Mouse (Mus musculus) stomach, postnatal 0 days (tissue): ENCODE measurements around the gene Foxl2. TPM values are rescaled to one million over a fixed set of nuclear protein-coding genes. Genes with fewer than 3 reads are reported as not detected.

Experiments used
- ATAC-seq: fragments of 200-750 bp; cut with Nextera tagmentation; 2 replicates; pipeline ENCODE4 v1.8.0; 2017; ENCODE audit not compliant: low FRiP score, low TSS enrichment
- DNase-seq: peaks from one replicate; pipeline ENCODE4 v3.0.0-alpha.2; 2016; ENCODE audit warnings: low spot score
- H3K27ac ChIP-seq: fragments of 300-500 bp; sonication (generic); replicated peaks from 2 replicates; pipeline ENCODE4 v1.5.1; 2014; ENCODE audit warnings: mild to moderate bottlenecking, control low read depth
- H3K27me3 ChIP-seq: fragments of 300-500 bp; sonication (generic); 2 replicates; pipeline ENCODE4 v1.6.1; 2014; ENCODE audit warnings: low read length; ENCODE audit not compliant: control insufficient read depth, insufficient read depth
- H3K36me3 ChIP-seq: fragments of 300-500 bp; sonication (generic); 2 replicates; pipeline ENCODE4 v1.6.1; 2014; ENCODE audit warnings: low read length, mixed read lengths; ENCODE audit not compliant: control insufficient read depth, insufficient read depth
- H3K4me1 ChIP-seq: fragments of 300-500 bp; sonication (generic); replicated peaks from 2 replicates; pipeline ENCODE4 v1.6.1; 2014; ENCODE audit warnings: antibody characterized with exemption; ENCODE audit not compliant: control insufficient read depth, insufficient read depth
- H3K4me2 ChIP-seq: fragments of 300-500 bp; sonication (generic); replicated peaks from 2 replicates; pipeline ENCODE4 v1.6.1; 2014; ENCODE audit warnings: low read depth, mild to moderate bottlenecking, control low read depth, moderate library complexity
- H3K4me3 ChIP-seq: fragments of 300-500 bp; sonication (generic); 2 replicates; pipeline ENCODE4 v1.5.1; 2014; ENCODE audit warnings: low read depth, low read length, control low read depth
- H3K9ac ChIP-seq: fragments of 300-500 bp; sonication (generic); 2 replicates; pipeline ENCODE4 v1.6.1; 2014; ENCODE audit warnings: mild to moderate bottlenecking, low read length, control low read depth, mixed read lengths
- H3K9me3 ChIP-seq: fragments of 300-500 bp; sonication (generic); 2 replicates; pipeline ENCODE4 v1.6.1; 2016; ENCODE audit warnings: low read length; ENCODE audit not compliant: control insufficient read depth
- CTCF ChIP-seq: IDR thresholded peaks from 2 replicates; pipeline ENCODE4 v1.5.1; 2016; ENCODE audit warnings: antibody characterized with exemption, low read depth, mild to moderate bottlenecking, moderate library complexity
- EP300 ChIP-seq: optimal IDR thresholded peaks from 2 replicates; pipeline ENCODE3; 2016; ENCODE audit warnings: antibody characterized with exemption
- WGBS: fragments of 180-500 bp; shearing (Covaris S2); extraction: QIAGEN DNeasy Blood & Tissue Kit; methylation state at CpG from one replicate; pipeline ENCODE4 v1.1.7; 2014; 5-methylcytosine and 5-hydroxymethylcytosine counted together
- polyA plus RNA-seq: library from polyadenylated mRNA; unstranded; fragments of >200 nt; fragmentation: Nextera tagmentation; extraction: Ambion mirVana; gene quantifications from 2 replicates; pipeline ENCODE4 v1.2.1, GENCODE M21; 2015

Gene Foxl2
- polyA plus RNA-seq, 1 experiment from 2014 or later: not detected

DNA sequence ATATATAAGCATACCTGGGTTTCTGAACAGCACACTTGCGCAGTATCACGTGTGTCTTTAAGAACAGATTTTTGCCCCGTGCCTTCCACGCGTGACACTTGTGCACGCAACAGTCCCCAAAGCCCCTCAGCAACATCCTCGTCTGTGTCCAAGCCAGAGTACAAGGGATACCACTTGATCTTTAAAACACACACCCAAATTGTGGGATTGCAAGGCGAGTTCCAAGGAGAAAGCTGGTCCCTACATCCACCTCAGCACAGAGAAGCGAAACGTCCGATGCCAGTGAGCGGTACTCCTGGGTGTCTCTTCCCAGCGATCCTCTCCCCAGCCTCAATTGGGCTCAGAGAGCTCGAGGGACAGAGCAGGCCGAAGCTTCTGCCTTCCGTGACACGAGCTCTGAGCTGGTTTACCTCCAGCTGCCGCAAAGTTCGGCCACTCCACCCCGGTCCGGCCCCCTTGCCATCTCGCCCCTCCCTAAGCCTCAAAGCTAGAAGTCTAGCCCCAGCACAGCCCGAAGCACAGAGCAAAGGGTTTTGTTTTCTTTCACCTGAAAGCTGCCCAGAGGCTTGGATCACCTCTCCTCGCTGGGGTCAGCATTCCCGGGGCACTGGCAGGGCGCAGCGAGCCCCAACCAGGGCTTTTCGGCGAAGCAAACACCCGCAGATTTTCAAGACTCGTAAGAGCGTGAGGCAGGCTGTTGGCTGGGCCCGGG, 541 bp upstream of the Foxl2 start:
- TF ChIP-seq CTCF: no peak
- TF ChIP-seq EP300: no peak
- no peaks in the 10 kb centered on the region for H3K36me3 ChIP-seq
- peak overlapping the region; percentile 37 for H3K4me3 ChIP-seq
- H3K27me3 ChIP-seq: peaks cover 35% of the 10 kb centered on the region
- no peak for DNase-seq
- H3K9me3 ChIP-seq: no peaks in the 10 kb centered on the region
- no peak overlapping the region for H3K27ac ChIP-seq
- no peak overlapping the region for H3K9ac ChIP-seq
- no peak for ATAC-seq
- WGBS: 3% methylated on average over 33 of the region's 33 CpGs
- H3K4me2 ChIP-seq: peak overlapping the region; percentile 60
- peaks cover 7% of the 10 kb centered on the region for H3K4me1 ChIP-seq

DNA sequence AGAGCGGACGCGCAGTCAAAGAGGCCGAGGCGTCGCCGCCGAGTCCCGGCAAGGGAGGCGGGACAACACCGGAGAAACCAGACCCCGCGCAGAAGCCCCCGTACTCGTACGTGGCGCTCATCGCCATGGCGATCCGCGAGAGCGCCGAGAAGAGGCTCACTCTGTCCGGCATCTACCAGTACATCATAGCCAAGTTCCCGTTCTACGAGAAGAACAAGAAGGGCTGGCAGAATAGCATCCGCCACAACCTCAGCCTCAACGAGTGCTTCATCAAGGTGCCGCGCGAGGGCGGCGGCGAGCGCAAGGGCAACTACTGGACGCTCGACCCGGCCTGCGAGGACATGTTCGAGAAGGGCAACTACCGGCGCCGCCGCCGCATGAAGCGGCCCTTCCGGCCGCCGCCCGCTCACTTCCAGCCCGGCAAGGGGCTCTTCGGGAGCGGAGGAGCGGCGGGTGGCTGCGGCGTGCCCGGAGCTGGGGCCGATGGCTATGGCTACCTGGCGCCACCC, 682 bp downstream of the Foxl2 start:
- no peak for TF ChIP-seq EP300
- TF ChIP-seq CTCF: peak; percentile 42
- peak overlapping the region; percentile 60 for H3K4me2 ChIP-seq
- H3K27ac ChIP-seq: no peak overlapping the region
- peaks cover 7% of the 10 kb centered on the region for H3K4me1 ChIP-seq
- no peak for ATAC-seq
- peak overlapping the region; percentile 37 for H3K4me3 ChIP-seq
- H3K27me3 ChIP-seq: peaks cover 37% of the 10 kb centered on the region
- no peaks in the 10 kb centered on the region for H3K9me3 ChIP-seq
- no peaks in the 10 kb centered on the region for H3K36me3 ChIP-seq
- no peak overlapping the region for H3K9ac ChIP-seq
- under 1% methylated on average over 59 of the region's 60 CpGs for WGBS
- DNase-seq: no peak

DNA sequence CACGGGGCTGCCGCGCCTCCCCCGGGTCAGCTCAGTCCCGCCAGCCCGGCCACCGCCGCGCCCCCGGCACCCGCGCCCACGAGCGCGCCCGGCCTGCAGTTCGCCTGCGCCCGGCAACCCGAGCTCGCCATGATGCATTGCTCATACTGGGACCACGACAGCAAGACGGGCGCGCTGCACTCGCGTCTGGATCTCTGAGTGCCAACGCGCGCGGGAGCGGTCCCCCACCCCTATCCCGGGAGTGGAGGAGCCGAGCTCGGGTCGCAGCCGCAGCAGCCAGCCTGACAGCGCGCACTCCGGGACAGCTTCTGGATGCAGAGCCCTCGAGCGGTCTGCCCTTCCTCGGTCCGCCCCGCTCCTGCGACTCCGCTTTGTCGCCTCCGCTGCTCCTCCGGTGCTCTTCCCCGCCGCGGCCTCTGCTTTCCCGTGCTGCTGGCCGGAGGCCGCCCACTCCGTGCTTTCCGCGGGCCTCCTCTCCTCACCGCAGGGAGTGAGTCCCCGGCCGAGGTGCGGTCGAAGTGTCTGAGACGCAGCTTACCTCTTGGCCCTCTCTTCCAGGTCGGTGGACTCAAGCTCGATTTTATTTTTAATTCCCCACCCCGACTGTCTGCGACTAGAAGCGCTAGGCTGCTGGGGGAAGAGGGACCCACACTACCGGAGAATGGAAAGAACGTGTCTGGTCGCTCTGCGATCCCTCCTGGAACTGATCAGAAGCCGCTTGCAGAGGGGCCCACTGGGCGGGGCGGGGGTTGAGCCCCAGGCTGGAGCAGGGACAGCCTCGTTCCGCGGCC, 1.7 kb downstream of the Foxl2 start:
- Histone ChIP-seq H3K4me3 (peak overlapping the region; percentile 37), H3K9me3 (no peaks in the 10 kb centered on the region), H3K9ac (no peak overlapping the region), H3K4me2 (peak overlapping the region; percentile 60), H3K36me3 (no peaks in the 10 kb centered on the region), H3K4me1 (peaks cover 7% of the 10 kb centered on the region), H3K27ac (no peak overlapping the region), H3K27me3 (peaks cover 40% of the 10 kb centered on the region)
- 1% methylated on average over 72 of the region's 80 CpGs for WGBS
- ATAC-seq: peak; percentile 39; the same call in 1 of the 2 replicates
- peak; percentile 46 for DNase-seq
- TF ChIP-seq EP300 (no peak), CTCF (no peak)

DNA sequence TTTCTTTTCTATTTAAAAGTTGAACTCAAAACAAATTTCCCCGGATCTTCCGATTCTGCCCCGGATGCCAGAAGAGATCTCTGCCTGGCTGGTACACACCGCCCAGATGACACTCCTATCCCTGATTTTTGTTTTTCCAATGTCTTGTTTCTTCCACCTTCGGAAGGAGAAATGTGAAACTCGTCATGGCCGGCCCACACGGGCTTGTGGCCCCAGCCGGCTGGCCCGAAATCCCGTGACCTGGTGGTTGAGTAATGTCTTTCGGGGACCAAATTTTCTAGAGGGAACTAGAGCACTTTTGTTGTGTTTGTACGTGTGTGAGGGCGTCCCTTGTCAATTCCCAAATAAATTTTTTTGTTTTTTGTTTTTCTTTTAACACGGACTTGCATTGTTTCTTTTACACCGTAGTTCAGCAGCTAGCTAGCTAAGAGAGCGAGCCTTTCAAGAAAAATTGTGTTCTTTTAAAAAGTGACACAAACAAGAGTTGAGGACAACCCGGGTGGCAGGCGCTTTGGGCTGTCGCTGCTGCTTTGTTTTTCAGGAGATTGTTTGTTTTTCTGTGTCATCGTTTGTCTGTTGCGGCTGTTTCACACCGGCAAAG, 2.8 kb downstream of the Foxl2 start:
- Histone ChIP-seq H3K9ac (no peak overlapping the region), H3K4me3 (no peak overlapping the region), H3K27me3 (peaks cover 40% of the 10 kb centered on the region), H3K4me1 (peaks cover 7% of the 10 kb centered on the region), H3K36me3 (no peaks in the 10 kb centered on the region), H3K9me3 (no peaks in the 10 kb centered on the region), H3K4me2 (no peak overlapping the region), H3K27ac (no peak overlapping the region)
- DNase-seq (no peak), ATAC-seq (no peak)
- WGBS: 2% methylated on average over 23 of the region's 23 CpGs
- TF ChIP-seq EP300 (no peak), CTCF (no peak)

DNA sequence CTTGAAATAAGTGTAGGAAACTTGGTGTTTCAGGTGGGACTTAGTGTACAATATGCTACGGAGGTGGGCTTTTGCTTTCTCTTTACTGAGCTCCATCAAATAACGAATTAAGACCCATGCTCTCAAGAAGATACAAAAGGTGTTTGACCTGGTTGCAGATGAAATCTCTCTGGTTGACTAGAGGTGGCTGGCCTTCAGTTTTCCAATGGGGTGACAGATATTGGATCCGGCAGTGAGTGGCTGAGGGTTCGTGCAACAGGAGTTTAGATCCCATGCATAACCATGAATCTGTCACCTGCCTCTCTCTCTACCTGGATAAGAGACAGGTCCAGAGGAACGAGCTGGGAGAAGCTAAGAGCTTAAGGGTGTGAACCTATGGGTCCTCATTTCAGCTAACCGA, 3.5 kb downstream of the Foxl2 start:
- Histone ChIP-seq H3K4me3 (no peak overlapping the region), H3K9ac (no peak overlapping the region), H3K9me3 (no peaks in the 10 kb centered on the region), H3K36me3 (no peaks in the 10 kb centered on the region), H3K4me1 (peaks cover 7% of the 10 kb centered on the region), H3K4me2 (no peak overlapping the region), H3K27me3 (peaks cover 46% of the 10 kb centered on the region), H3K27ac (no peak overlapping the region)
- WGBS: 7% methylated on average over 6 of the region's 6 CpGs
- no peak for DNase-seq
- no peak for ATAC-seq
- no peak for TF ChIP-seq CTCF
- no peak for TF ChIP-seq EP300
